Mouse (Mus musculus) lung, postnatal 0 days (tissue): ENCODE measurements around the gene Mical2.

ENCODE experiments used
- CTCF ChIP-seq: IDR thresholded peaks from 2 replicates; pipeline ENCODE4 v1.5.1; 2016; ENCODE audit warnings: antibody characterized with exemption, mild to moderate bottlenecking
- EP300 ChIP-seq: IDR thresholded peaks from 2 replicates; pipeline ENCODE4 v1.6.1; 2016; ENCODE audit warnings: antibody characterized with exemption, mild to moderate bottlenecking, control low read depth

DNA sequence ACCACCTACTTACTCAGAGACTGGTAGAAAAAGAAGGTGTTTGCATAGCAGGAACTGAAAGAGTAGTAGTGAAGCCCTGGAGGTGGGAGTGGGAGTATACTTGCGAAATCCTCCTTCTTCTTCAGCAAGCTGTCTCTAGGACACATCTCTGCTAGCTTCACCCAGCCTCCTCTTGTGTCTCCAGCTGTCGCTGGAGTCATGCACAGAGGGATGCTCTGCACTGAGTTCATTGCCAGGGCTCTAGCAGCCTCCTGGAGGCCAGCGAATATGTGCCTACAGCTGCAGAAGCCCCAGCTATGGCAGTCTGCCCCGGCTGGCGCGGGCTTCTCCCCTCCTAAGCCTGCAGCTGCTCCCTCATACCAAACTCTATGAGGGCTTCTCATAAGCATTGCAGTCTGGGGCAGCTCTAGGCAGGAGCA, 110.6 kb downstream of the Mical2 start:
- TF ChIP-seq CTCF = no peak
- TF ChIP-seq EP300 = no peak
